ENCODE assay signal across 20 mouse cellular contexts in the genomic region with DNA sequence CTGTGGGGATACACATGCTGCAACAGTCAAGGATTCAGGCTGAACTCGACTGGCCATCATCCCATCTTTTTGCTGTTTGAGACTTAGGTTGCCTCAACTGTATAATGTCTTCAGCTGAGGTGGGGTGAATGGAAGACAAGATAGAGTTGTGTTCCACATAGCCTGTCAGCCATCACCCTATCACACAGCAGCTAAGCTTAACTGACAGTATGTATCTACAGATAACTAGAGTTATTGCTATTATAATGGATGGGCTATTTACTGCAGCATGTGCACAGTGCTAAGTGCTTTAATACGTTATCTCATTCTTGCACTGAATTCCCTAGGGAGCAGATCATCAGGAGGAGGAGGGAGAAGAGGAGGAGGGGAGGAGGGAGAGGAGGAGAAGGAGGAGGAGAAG.
"Had no signal": no experiment of that assay in that cellular context is flagged by ENCODE, and none has a peak within 500 bp of the region (broad histone marks: within the 10 kb centered on the region; RNA-seq: fewer than 3 reads in every experiment).

No protein-coding gene starts in this region.

- H3K27ac ChIP-seq: intestine, embryonic 15.5 days; liver, embryonic 14.5 days; macrophage; stomach, postnatal 0 days had no signal

- H3K27me3 ChIP-seq: intestine, embryonic 15.5 days; midbrain, embryonic 12.5 days had no signal

- H3K4me1 ChIP-seq: megakaryocyte, embryonic 14.5 days had no signal

- DNase-seq: kidney, adult 11 months; kidney, adult 8-10 months; kidney, postnatal 14 days; layer of hippocampus, adult 9-11 months; liver, postnatal 0 days; lung, embryonic 14.5 days; right cerebral cortex, adult 18-20 months; right cerebral cortex, postnatal 14 days; right cerebral cortex, postnatal 4 days; thymus, adult 2 months; thymus, postnatal 14 days; thymus, postnatal 4 days had no signal

- ATAC-seq: intestine, embryonic 15.5 days; liver, postnatal 0 days; lung, postnatal 0 days had no signal

- H3K9me3 ChIP-seq: intestine, embryonic 15.5 days had no signal

- H3K9ac ChIP-seq: intestine, embryonic 15.5 days; liver, embryonic 14.5 days; liver, postnatal 0 days; lung, embryonic 14.5 days; midbrain, embryonic 12.5 days had no signal

- H3K4me2 ChIP-seq: intestine, embryonic 15.5 days; lung, embryonic 14.5 days; midbrain, embryonic 12.5 days had no signal

- H3K36me3 ChIP-seq: intestine, embryonic 15.5 days; midbrain, embryonic 12.5 days had no signal

- H3K4me3 ChIP-seq: intestine, embryonic 15.5 days; layer of hippocampus, adult 2 months; megakaryocyte, embryonic 14.5 days; midbrain, embryonic 12.5 days had no signal
